Mouse (Mus musculus) layer of hippocampus, adult 9-10 months (tissue): ENCODE results near the gene Brinp2.

Experiments used
- DNase-seq: peaks from one replicate; pipeline ENCODE4 v3.0.0; 2022; ENCODE audit warnings: low spot score

The Brinp2 gene

DNA sequence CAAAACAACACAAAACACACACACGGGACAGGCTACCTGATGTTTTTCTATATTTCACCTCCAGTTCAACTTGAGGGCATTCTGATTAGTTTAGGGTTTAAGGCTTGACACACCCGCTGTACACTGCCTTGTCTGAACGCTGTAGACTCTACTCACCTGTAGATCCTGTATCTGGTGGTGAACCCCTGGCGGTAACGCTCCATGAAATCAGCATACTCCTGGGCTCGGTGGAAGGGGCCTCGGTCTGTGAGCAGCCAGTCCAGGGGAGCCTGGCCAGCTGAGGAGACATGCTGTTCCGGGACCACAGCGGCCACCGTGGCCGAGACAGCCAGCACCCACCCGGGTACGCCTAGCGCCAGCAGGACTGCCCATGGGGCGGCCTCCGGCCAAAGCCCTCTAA, 60.9 kb downstream of the Brinp2 start:
- DNase-seq = no peak

DNA sequence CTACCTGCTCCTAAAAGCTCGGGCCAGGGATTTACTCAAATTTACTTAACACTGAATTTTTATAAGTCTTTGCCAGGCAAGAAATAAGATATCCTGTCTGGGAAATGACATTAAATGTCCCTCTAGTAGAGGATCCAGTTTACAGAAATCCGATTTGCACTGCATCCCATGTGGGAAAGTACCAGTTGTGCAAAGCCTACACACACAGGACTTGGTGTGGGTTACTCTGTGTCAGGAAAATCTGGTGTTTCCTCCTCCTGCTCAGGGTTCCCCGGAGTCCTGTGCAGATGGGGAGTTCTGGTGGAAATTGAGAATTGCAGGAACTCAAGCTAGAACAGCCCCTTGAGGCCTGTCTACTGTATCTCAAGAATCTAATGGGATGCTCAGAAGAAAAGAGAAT, 70.9 kb downstream of the Brinp2 start:
- DNase-seq = no peak

DNA sequence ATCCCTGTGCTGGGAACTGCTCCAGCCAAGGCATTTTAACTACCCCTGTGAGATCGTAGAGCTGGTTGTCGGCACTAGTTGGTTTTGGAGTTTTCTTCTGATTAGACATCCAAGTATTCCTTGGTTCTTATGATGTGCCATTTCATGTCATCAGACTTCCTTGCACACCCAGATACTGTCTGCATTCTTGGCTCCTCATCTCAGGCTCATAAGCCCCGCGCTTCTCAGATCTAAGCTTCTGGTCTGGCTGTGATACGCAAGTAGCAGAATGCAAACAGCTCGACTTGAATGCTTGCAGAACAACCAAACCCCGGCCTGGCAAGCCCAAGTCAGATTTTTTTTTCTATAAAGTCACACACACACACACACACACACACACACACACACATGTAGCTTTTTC, 72.3 kb downstream of the Brinp2 start:
- DNase-seq = no peak

DNA sequence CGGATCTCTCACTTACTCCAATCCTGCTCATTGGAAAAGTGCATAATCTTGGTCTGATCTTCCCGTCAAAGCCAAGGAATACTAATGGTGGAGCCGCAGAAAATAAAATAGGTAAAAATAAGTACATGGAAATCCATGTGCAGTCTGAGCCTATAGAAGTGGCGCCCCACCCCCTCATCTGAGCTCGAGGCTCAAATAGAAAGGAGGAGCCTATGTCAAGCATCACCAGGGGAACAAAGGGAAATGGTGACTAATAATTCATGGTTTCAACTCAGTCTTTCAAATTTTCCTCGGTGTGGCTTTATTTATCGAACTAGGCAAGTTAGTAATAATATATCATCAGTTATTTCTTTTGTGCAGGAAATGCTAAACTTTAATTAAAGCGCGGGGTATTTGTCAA, 84.1 kb downstream of the Brinp2 start:
- DNase-seq = no peak

DNA sequence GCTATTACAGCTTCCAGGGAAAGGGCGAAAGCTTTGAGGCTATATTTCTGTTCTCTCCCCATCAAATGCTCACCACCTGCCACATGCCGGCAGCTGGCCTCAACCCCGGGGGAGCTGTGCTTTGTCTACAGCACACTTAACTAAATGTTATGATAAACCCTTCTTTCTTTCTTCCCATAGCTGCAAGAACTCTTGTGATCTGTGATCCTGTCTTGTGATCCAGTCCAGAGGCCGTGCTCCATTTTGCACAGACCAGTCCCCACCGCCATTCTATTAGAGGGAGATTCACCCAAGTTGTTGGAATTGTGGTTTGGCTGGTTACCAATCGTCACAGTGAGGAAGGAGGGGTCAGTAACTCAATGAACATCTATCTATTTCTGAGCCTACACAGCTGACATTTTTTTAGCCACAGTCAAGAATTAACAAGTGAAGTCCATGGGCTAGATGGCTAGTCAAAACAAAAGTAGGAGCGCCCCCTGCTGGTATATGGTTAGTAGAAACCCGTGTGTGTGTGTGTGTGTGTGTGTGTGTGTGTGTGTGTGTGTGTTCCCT, 89.0 kb downstream of the Brinp2 start:
- no peak for DNase-seq

DNA sequence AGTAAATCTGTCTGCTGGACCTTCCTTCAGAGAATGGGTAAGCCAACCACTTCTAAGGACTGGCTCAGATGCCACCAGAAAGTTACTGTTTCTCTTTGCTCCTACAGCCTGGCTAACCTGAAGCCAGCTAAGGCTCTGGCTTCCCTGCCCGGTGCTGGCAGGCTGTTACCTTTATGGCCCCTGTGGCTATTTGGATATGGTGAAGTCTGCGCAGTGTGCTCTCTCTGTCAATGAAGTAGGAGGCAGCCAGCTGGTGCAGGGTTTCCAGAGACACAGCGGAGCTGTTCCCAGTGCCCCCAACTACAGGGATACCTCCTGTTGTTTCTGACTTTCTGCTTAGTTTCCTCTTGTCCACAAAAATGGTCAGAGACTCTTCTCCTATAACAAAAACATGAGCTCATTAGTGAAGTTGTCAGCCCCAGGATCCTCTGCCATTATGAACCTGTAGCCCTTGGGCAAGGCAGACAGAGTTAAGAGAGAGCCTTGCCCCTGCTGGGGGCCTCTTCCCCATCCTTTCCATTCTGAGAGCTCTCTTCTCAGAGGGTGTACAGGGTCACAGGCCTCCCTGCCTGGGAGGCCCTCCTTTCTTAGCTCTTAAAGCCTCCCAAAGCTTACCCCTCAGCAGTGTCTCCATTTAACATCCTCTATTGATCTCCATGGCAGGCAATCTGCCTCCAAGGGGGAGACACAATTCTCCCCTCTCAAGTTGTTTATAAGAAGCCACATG, 89.7 kb downstream of the Brinp2 start:
- DNase-seq = no peak

DNA sequence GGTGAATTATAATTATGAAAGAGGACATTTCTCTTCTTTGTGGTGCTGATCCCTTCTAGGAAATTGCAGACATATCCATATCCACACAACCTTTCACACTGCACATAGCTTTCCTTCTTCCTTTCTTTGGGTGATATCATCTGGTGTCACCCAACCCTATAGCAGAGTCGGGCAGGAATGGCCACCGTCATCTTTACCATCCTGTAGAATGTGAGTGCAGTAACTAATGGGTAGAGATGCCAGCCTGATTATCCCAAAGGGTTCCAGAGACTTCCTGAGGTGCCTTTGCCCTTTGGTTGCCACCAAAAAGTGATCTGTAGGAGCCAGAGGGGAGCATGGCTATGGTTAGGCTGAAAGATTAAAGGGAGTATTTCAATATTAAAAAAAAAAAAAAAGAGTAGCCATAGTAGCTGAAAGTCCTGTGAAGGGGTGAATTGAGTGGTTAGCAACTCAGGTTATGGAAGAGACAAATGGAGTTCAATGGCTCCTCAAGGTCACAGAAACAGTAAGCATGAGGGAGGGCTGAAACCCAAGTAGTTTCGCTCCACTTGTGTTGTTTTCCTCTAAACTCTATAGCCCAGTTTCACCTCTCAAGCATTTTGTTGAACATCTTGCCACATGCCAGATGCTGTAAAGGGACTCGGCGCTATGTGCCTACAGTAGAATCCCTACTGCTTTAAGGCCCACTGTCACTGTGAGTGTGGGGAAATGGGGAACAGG, 96.5 kb downstream of the Brinp2 start:
- no peak for DNase-seq

DNA sequence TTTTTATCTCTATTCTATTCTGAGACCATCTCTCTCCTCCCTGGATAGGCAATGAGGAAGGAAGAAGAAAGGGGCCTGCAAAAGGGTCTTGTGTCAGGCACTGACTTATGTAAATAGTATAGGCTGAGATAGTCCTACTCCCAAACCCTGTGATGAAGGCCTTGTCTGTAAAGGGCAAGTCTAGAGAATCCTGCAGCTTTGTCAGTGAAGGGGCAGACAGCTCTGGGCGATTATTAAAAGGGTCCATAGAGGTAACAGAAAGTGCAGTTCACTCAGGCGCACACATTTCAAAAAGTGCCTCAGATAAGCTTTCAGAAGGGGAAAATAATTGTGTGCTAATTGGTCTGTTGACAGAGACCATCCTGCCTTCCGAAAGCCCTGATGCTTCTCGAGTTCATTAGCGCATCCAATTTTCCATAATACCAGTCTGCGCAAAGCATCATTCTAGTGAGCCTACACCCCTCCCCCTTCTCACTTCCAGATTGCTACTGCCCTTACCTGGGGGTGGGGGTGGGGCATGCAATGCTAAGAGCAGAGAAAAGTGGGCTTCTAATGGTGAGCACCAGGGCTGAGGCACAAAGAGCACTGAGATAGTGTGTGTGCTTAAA, 97.3 kb downstream of the Brinp2 start:
- no peak for DNase-seq

DNA sequence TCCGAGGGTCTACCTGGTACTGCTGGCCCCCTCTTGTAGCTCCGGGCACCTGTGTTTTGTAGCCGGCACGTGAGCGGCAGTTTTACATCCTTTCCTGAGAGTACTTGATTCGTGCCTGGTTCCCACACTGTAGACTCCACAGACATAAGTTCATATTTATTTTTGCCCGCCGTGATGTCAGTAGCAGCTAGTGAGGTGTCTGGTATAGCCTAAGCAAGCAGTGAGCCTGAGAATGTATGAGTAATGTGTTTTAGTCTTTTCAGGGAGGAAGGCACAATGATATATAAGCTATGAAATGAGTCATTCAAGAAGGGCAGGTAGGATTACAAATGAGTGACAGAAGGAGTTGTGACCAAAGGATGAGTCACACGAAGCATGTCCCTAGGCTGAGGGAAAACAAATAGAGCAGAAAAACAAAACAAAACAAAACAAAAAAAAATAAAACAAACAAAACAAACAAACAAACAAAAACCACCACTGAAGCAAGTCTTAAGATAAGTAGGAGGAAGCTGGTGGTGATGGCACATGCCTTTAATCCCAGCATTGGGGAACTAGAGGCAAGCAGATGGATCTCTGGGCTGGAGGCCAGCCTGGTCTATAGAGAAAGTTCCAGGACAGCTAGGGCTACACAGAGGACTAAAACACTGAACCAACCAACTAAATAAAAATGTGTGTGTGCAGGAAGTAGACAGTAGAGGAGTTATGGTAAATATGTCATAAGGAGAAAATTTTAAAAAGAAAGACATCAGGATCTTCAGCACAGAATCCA, 100.0 kb downstream of the Brinp2 start:
- DNase-seq = no peak

DNA sequence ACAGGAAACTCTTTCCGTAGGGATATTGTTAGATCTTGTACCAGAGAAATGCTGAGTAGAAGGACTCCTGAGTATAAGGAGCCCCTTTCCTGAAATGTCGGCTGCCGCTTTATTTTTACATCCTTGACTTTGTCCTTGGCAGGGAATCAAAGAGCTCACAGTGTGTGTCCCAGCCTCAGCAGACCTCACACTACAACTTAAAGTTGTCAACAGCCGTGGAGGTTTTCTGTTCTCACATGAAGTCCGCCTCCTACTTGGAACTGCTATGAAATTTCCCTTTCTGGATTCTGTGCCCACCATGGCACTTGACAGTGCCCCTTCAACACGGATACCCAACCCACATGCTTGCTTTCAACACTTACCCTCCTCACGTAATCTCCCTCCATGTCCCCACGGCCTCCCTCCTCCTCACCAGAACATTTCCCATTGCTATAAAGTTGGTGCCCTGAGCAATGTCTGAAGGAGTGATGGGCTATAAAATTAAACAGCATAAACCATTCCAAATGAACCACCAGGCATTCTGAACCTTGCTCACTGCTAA, 103.4 kb downstream of the Brinp2 start:
- DNase-seq = no peak

DNA sequence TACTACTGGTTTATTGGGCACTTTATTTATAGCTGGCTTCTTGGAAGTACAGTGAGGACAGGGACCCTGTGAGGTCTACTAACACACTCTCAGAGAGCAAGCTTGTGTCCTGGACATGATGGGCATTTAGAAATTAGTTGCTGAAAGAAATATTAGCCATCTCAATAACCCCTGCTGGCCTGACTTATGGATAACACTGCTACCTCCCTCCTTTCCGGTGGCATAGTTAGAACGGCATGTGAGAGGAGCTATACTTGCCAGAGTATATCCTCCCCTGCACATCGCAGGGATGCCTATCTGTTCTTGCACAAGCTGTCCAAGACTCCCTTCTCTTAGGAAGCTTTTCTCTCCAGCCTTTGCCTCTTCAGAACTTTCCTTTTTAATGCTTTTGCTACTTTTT, 107.9 kb downstream of the Brinp2 start:
- no peak for DNase-seq

DNA sequence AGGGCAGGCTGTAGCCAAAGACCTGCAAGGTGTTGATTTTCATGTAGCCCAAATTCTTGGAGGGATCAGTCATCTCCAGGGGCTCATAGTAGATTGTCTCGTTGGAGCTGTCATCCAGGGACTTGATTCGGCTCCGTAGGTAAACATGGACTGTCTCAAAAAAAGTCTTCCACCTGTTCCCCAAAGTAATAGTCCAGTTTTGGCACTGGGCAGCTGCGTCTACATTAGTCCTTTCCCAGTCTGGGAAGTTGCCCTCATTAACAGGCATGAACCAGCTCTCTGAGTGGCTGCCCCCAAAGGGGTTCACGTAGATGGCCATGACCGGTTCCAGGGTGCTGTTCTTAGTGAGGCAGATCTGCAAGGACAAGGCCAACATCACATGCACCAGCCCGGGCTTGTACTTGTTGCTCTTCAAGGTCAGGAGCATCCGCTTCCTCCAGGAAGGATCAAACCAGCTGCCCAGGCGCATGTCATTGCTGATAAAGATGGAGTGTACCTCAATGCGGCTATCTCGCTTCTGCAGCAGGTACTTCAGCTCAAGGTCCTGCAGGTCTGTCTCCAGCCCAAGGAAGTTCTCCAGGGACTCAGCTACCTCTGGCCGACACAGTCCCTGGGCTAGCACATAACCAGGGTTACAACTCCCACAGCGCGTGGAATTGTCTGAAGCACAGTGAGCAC, 109.5 kb downstream of the Brinp2 start:
- DNase-seq = no peak

DNA sequence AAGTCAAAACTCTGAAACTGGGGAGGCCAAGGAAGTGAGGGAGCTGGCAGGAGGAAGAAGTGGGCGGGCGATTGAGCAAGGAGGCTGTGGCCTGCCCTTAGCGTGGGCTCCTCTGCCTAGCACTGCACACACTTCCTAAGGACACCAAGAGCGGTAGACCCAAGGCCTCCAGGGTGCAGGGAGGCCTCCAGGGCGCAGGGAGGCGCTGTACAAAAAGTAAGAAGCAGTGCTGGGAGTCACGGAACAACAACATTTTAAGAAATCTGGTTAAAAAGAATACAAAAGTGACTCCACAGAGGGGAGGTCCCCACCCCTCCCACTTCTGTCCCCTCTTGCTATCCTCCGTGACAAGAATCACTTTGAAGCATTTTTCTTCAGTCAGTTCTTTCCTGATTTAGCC, 110.6 kb downstream of the Brinp2 start:
- no peak for DNase-seq

DNA sequence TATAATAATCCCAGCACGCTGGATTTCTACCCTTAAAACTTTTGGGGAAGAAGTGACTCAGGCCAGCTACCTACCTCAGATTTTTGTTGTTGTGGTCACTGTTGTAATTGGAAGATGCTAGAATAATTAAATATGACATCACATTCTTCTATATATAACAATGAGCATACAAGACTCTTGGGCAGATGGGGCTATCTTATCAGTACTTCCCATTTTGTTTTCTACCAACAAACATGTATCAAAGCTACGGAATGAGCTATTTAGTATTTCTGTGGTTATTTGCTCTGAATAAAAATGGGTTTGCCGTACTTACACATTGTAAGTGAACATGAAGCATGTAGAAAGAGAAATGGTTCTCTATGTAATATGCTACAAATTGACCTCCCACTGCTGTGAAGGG, 112.1 kb downstream of the Brinp2 start:
- no peak for DNase-seq

DNA sequence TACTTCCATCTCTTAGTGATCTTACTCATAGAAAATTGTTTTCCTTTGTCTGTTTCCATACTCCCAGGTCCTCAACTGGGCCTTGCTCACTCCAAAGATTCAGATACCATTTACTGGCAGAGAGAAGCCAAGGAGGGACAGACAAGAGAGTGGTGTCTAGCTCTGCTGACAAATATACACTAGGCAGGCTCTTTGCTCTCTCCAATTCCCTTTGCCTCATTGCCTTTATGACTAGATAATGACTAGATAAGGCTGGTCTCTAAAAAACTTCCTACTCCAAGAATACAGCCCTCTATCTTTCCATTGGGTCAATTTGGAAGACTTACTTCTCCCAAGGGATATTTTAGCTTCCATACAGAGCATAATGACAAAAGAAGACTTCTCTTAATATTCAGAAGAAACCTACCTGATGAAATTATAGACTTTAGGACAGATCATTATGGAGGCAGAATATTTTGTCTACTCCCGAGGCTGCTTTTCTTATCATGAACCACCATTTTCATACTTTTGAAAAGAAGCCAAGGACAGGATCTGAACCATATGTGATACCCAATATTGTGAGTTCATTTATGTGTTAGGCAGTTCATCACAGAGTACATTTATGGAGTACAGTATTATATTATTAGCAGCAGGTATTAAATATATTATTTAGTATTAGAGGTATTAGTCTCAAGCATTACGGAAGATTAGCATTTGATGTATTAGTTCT, 114.1 kb downstream of the Brinp2 start:
- no peak for DNase-seq

DNA sequence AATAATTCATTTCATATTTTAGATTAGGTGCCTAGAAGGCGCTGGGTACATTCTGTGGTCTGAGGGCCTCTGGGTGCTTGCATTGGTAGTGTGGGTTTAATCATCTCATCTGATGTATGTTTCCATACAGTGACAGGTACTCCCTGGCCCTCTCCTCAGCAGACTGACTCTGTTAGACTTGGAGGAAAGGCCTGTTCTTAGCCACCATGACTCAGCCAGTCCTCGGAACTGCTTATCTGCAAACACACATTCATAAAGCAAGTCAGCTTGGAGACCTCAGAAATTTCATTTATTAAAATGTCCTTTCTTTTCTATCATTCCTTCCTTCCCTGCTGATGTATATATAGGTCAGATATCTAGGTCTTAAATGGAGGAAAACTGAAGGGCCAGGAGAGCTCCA, 116.3 kb downstream of the Brinp2 start:
- DNase-seq = no peak

DNA sequence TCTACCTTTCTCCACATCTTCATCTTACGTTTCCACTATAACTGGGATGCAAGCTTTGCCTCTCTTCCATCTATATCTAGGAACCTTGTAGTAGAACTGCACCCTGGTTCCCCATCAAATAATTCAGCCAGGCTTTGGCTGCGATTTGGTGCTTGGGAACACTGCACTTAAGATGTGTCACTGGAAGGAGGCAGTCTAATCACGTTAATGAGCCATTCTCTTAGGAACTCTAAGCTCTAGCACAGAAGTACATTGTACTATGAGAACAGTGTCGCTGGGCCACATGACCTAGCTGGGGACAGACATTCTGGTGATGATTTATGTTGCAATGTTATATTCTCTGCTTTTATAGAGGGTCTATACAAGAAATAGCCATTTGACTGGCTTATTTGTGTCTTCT, 117.4 kb downstream of the Brinp2 start:
- no peak for DNase-seq

DNA sequence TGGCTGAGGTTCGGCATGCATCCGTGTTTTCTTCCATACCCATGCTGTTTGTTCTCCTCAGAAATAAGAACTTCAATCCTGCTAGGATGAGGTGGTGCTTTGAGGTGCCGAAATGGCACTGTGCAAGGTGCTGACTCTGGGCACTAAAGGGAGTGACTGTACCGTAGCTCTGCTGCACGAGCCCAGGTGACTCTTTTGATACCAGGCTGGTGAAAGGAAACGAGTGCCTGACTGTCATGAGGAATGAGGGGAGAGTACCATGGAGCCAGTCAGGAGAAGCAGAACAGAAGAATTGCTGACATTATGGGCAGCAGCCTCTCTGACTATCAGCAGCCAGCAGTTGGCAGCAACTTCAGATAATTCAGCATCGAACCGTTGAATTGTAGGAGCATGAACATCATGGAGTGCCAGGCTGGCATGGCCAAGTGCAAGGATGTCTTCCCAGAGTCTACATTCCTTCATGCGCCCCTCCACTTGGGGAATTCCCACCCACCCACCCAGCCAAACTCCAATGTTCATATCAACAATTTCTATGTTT, 127.4 kb downstream of the Brinp2 start:
- no peak for DNase-seq

DNA sequence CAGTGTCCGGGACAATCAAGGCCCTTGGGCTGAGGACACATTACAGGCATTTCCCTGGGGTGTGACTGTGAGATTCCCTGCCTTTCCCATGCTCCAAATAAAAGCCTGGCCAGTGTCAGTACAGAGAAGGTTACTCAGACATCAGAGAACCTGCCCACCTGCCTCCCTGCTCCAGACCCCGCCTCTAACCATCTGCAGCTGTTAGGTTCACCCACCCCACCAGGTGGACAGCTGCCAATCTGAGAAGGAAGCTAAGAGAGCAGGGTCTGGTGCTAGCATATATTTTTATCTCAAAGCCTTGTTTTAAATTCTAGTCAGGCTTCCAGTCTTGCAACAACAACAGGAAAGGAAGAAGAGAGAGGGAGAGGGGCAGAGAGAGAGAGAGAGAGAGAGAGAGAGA, 128.9 kb downstream of the Brinp2 start:
- no peak for DNase-seq

DNA sequence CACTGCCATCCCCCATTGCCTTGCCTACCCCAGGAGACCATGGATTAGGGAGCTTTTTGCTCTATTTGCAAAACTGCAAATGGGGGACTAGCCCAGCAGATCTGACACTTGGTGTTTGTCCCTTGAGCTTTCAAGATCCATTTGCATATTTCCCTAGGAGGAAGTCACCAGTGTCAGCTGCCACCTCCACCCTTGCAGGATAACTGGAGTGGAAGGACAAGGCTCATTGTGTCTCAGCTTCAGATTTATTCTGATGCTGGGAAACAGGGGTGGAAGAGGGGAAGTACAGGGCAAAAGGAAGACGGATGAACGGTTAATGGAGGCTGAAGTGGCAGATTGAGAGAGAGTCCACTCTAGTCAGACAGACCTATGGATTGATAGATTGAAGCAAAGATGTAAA, 129.4 kb downstream of the Brinp2 start:
- DNase-seq = no peak

DNA sequence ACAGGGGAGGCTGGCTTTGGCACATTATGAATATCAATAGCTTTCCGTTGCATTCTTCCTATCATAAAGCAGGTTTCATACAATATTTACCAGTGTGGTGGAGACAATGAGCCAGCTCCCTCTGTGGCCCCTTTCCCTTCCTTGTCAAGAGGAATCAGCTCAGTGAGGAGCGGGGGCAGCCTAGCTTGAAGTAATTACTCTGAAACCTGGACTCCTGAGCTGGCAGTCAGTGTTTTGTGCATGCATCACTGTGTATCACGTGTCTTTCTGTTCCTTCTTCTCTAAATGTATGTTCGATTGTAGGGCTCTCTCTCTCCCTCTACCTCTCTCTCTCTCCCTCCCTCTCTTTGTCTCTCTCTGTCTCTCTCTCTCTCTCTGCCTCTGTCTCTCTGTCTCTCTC, 135.1 kb downstream of the Brinp2 start:
- no peak for DNase-seq
